Mouse (Mus musculus): Measurements from ENCODE around the gene Inhbe.

GRCm38 (mm10) chr10:127323131-127323855, 30.9 kb downstream of the Inhbe start:
- no peak for TF ChIP-seq EP300 (IDR thresholded peaks at IDR 0.05)
- no peak for TF ChIP-seq CTCF (IDR thresholded peaks at IDR 0.05)
